Mouse (Mus musculus) heart, embryonic 11.5 days (tissue): ENCODE data around the gene Itga10. TPM values are rescaled to one million over a fixed set of nuclear protein-coding genes. Genes with fewer than 3 reads are reported as not detected.
A peak's percentile ranks its signal among the peaks of the same experiment; 100 is the strongest.

Source experiments
- ATAC-seq: fragments of 200-750 bp; cut with Nextera tagmentation; replicated peaks from 2 replicates; pipeline ENCODE4 v1.8.0; 2017; ENCODE audit warnings: moderate library complexity; ENCODE audit not compliant: insufficient number of reproducible peaks, low FRiP score, low TSS enrichment
- H3K27ac ChIP-seq: fragments of 300-500 bp; sonication (generic); 2 replicates; pipeline ENCODE4 v1.5.1; 2014; ENCODE audit warnings: mild to moderate bottlenecking, low read depth, low read length
- H3K27me3 ChIP-seq: fragments of 300-500 bp; sonication (generic); 2 replicates; pipeline ENCODE4 v1.6.1; 2014; ENCODE audit warnings: mild to moderate bottlenecking, low read length, mixed read lengths; ENCODE audit not compliant: control insufficient read depth, insufficient read depth
- H3K36me3 ChIP-seq: fragments of 300-500 bp; sonication (generic); 2 replicates; pipeline ENCODE4 v1.6.1; 2014; ENCODE audit warnings: mild to moderate bottlenecking, low read length, moderate library complexity, mixed read lengths; ENCODE audit not compliant: control insufficient read depth, insufficient read depth
- H3K4me1 ChIP-seq: fragments of 300-500 bp; sonication (generic); 2 replicates; pipeline ENCODE4 v1.6.1; 2014; ENCODE audit warnings: low read length; ENCODE audit not compliant: control insufficient read depth, insufficient read depth
- H3K4me2 ChIP-seq: fragments of 300-500 bp; sonication (generic); 2 replicates; pipeline ENCODE4 v1.6.1; 2014; ENCODE audit warnings: mild to moderate bottlenecking, moderate library complexity
- H3K4me3 ChIP-seq: fragments of 300-500 bp; sonication (generic); 2 replicates; pipeline ENCODE4 v1.5.1; 2014; ENCODE audit warnings: low read depth, low read length
- H3K9ac ChIP-seq: fragments of 300-500 bp; sonication (generic); 2 replicates; pipeline ENCODE4 v1.6.1; 2014; ENCODE audit warnings: mild to moderate bottlenecking, low read depth, low read length, moderate library complexity
- H3K9me3 ChIP-seq: fragments of 300-500 bp; sonication (generic); replicated peaks from 2 replicates; pipeline ENCODE4 v1.6.1; 2016; ENCODE audit warnings: low read length; ENCODE audit not compliant: control insufficient read depth
- WGBS: fragments of 180-500 bp; shearing (Covaris S2); extraction: QIAGEN DNeasy Blood & Tissue Kit; methylation state at CpG from one replicate; pipeline ENCODE4 v1.1.7; 2014; ENCODE audit not compliant: insufficient replicate concordance; 5-methylcytosine and 5-hydroxymethylcytosine counted together
- polyA plus RNA-seq: library from polyadenylated mRNA; unstranded; fragments of >200 nt; fragmentation: Nextera tagmentation; extraction: Ambion mirVana; gene quantifications from 2 replicates; pipeline ENCODE4 v1.2.1, GENCODE M21; 2014

Gene Itga10
- polyA plus RNA-seq, 1 experiment from 2014 or later, result 0.54 TPM

DNA sequence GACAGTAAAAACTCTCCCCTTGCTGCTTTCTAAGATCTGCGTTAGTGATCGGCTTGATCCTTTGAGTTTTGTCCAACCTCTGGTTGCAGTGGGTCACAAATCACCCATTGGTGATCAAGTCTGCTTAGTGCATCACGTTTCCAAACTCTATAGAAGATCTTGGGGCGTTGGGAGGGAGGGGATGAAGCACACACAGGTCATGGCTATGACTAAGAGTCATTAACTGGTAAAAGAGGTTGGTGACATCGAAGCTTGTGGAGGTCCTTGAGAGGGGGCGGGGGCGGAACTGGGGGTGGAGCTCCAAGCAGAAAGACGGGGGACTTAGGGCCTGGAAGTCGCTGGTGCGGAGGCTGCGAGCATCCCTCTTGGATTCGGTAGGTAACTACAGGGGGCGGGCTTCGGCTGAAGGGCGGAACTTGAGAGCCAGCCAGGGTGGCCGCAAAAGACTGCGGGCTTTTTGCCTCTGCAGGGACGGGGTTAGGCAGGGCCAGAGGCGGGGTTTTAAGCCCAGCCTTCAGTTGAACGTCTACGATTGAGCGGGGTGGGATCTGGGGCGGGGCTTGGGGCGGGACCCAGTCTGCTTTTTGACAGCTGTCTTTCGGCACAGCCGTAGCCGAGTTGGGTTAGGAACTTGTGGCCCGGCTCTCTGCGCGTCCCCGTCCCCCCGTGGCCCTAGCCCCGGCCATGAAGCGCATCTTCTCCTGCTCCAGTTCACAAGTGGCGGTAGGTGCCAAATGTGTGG lies 24.5 kb downstream of the Itga10 start, which contains the start of gene Ankrd35:
TSS of gene Ankrd35 (plus strand) at position 405 of the 742 bp plus-strand sequence.
- H3K4me3 ChIP-seq, result peak within 1 kb of the TSS; percentile 47
- no peak within 1 kb of the TSS for H3K27ac ChIP-seq
- no peaks in the 10 kb centered on the region for H3K36me3 ChIP-seq
- H3K9ac ChIP-seq, result peak within 1 kb of the TSS; percentile 22; the same call in 1 of the 2 replicates
- 0 out of 2 replicates have a peak, but pooled peaks cover 2% of the 10 kb centered on the region for H3K4me1 ChIP-seq
- ATAC-seq, result peak; percentile 86
- WGBS, result 5% methylated on average over 35 of the region's 35 CpGs
- H3K27me3 ChIP-seq, result peaks cover 4% of the 10 kb centered on the region; the same call in 1 of the 2 replicates
- H3K4me2 ChIP-seq, result peak within 1 kb of the TSS; percentile 87
- H3K9me3 ChIP-seq, result no peaks in the 10 kb centered on the region

GRCm38 (mm10) chr3:96671519-96671918 lies 26.1 kb downstream of the Itga10 start:
- no peaks in the 10 kb centered on the region for H3K9me3 ChIP-seq
- H3K36me3 ChIP-seq, result no peaks in the 10 kb centered on the region
- H3K4me3 ChIP-seq, result no peak overlapping the region
- H3K9ac ChIP-seq, result no peak overlapping the region
- H3K4me2 ChIP-seq, result no peak overlapping the region
- no peak for ATAC-seq
- 86% methylated on average over 5 of the region's 5 CpGs for WGBS
- H3K4me1 ChIP-seq, result 0 out of 2 replicates have a peak, but pooled peaks cover 2% of the 10 kb centered on the region
- no peak overlapping the region for H3K27ac ChIP-seq
- peaks cover 4% of the 10 kb centered on the region; the same call in 1 of the 2 replicates for H3K27me3 ChIP-seq

- Histone ChIP-seq H3K4me3 (no peak overlapping the region), H3K36me3 (no peaks in the 10 kb centered on the region), H3K27me3 (peaks cover 4% of the 10 kb centered on the region; the same call in 1 of the 2 replicates), H3K4me1 (0 out of 2 replicates have a peak, but pooled peaks cover 2% of the 10 kb centered on the region), H3K9me3 (no peaks in the 10 kb centered on the region), H3K4me2 (no peak overlapping the region), H3K27ac (no peak overlapping the region), H3K9ac (no peak overlapping the region)
- WGBS, result 55% methylated on average over 4 of the region's 4 CpGs
- no peak for ATAC-seq
Measured at GRCm38 (mm10) chr3:96673514-96673913, 28.1 kb downstream of the Itga10 start.

- Histone ChIP-seq H3K4me2 (no peak overlapping the region), H3K9ac (no peak overlapping the region), H3K27me3 (peaks cover 4% of the 10 kb centered on the region), H3K36me3 (no peaks in the 10 kb centered on the region), H3K9me3 (no peaks in the 10 kb centered on the region), H3K4me1 (0 out of 2 replicates have a peak, but pooled peaks cover 7% of the 10 kb centered on the region), H3K27ac (no peak overlapping the region), H3K4me3 (no peak overlapping the region)
- 56% methylated on average over 8 of the region's 8 CpGs for WGBS
- no peak for ATAC-seq
Measured at GRCm38 (mm10) chr3:96674442-96674841, 29.1 kb downstream of the Itga10 start.

GRCm38 (mm10) chr3:96675171-96675570 lies 29.8 kb downstream of the Itga10 start:
- ATAC-seq, result no peak
- H3K4me1 ChIP-seq, result 0 out of 2 replicates have a peak, but pooled peaks cover 7% of the 10 kb centered on the region
- H3K9ac ChIP-seq, result no peak overlapping the region
- H3K27me3 ChIP-seq, result peaks cover 9% of the 10 kb centered on the region
- no peaks in the 10 kb centered on the region for H3K9me3 ChIP-seq
- H3K4me3 ChIP-seq, result no peak overlapping the region
- H3K36me3 ChIP-seq, result no peaks in the 10 kb centered on the region
- H3K27ac ChIP-seq, result no peak overlapping the region
- 81% methylated on average over 3 of the region's 3 CpGs for WGBS
- H3K4me2 ChIP-seq, result no peak overlapping the region

- H3K9ac ChIP-seq, result no peak overlapping the region
- H3K4me2 ChIP-seq, result no peak overlapping the region
- peaks cover 14% of the 10 kb centered on the region for H3K27me3 ChIP-seq
- no peaks in the 10 kb centered on the region for H3K9me3 ChIP-seq
- no peak for ATAC-seq
- H3K4me1 ChIP-seq, result 0 out of 2 replicates have a peak, but pooled peaks cover 5% of the 10 kb centered on the region
- H3K36me3 ChIP-seq, result no peaks in the 10 kb centered on the region
- H3K27ac ChIP-seq, result no peak overlapping the region
- H3K4me3 ChIP-seq, result no peak overlapping the region
- WGBS, result 64% methylated on average over 3 of the region's 3 CpGs
Measured at GRCm38 (mm10) chr3:96675690-96676089, 30.3 kb downstream of the Itga10 start.

DNA sequence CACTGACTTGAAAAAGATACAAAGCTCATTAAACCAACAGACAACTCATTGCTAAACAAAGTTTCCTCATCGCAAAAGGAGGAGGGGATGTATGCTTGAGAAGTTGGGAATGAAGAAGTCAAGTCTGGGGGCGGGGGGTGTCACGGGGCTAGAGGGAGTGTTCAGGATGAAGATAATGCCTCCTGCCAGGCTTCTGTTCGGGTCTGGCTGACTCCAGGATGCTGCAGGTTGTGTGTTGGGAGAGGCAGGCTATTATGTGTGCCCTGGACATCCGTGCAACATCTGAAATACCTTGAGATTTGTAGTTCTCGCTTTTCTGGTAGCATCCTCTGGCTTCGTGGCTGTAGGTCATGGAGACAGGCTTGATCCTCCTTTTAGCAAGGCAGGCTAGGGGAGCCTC lies 33.1 kb downstream of the Itga10 start:
- ATAC-seq, result no peak
- Histone ChIP-seq H3K27ac (no peak overlapping the region), H3K27me3 (peaks cover 21% of the 10 kb centered on the region), H3K4me3 (no peak overlapping the region), H3K4me1 (0 out of 2 replicates have a peak, but pooled peaks cover 5% of the 10 kb centered on the region), H3K36me3 (no peaks in the 10 kb centered on the region), H3K9me3 (no peaks in the 10 kb centered on the region), H3K4me2 (no peak overlapping the region), H3K9ac (no peak overlapping the region)
- WGBS, result 64% methylated on average over 7 of the region's 7 CpGs

- 9% methylated on average over 5 of the region's 5 CpGs for WGBS
- no peak overlapping the region for H3K27ac ChIP-seq
- H3K9me3 ChIP-seq, result no peaks in the 10 kb centered on the region
- ATAC-seq, result no peak
- H3K4me3 ChIP-seq, result no peak overlapping the region
- no peak overlapping the region for H3K4me2 ChIP-seq
- no peak overlapping the region for H3K9ac ChIP-seq
- H3K27me3 ChIP-seq, result peaks cover 29% of the 10 kb centered on the region
- H3K4me1 ChIP-seq, result 0 out of 2 replicates have a peak, but pooled peaks cover 5% of the 10 kb centered on the region
- no peaks in the 10 kb centered on the region for H3K36me3 ChIP-seq
Measured at GRCm38 (mm10) chr3:96679159-96679674, 33.8 kb downstream of the Itga10 start.
